Mouse (Mus musculus) C2C12 (cell line): ENCODE measurements around the gene Gm10073. TPM values are rescaled to one million over a fixed set of nuclear protein-coding genes. Genes with fewer than 3 reads are reported as not detected.
"Not testable (repeated sequence)": the region's sequence is repeated elsewhere in the genome, so short reads cannot be mapped to it uniquely, and the experiment has no call there.

Experiments used
- H3K27me3 ChIP-seq: one replicate; pipeline ENCODE4 v1.6.1; 2011; ENCODE audit not compliant: control insufficient read depth, insufficient read depth, insufficient read length
- H3K36me3 ChIP-seq: one replicate; pipeline ENCODE4 v1.6.1; 2011; ENCODE audit not compliant: control insufficient read depth, insufficient read depth
- H3K4me3 ChIP-seq: one replicate; pipeline ENCODE4 v1.5.1; 2011; ENCODE audit warnings: mild to moderate bottlenecking, control low read depth; ENCODE audit not compliant: poor library complexity, insufficient read depth, severe bottlenecking
- H3K79me2 ChIP-seq: one replicate; pipeline ENCODE4 v1.6.1; 2011; ENCODE audit not compliant: control insufficient read depth, insufficient read depth
- H3K79me3 ChIP-seq: one replicate; pipeline ENCODE4 v1.6.1; 2011; ENCODE audit warnings: low read depth, control low read depth
- H3ac ChIP-seq: one replicate; pipeline ENCODE3; 2011; ENCODE audit warnings: low read depth; ENCODE audit not compliant: control insufficient read depth, insufficient read length
- CEBPB ChIP-seq: IDR thresholded peaks from one replicate; pipeline ENCODE4 v1.6.1; 2011; ENCODE audit warnings: low read depth, mild to moderate bottlenecking, control low read depth, moderate library complexity
- CTCF ChIP-seq: IDR thresholded peaks from one replicate; pipeline ENCODE4 v1.5.1; 2011; ENCODE audit not compliant: control insufficient read depth, insufficient read depth, insufficient read length
- FOSL1 ChIP-seq: IDR thresholded peaks from one replicate; pipeline ENCODE4 v1.8.0; 2011; ENCODE audit warnings: mild to moderate bottlenecking, low read length; ENCODE audit not compliant: poor library complexity, insufficient read depth, severe bottlenecking
- MAX ChIP-seq: IDR thresholded peaks from one replicate; pipeline ENCODE4 v1.6.1; 2011; ENCODE audit warnings: mild to moderate bottlenecking, control low read depth
- MYOD1 ChIP-seq: IDR thresholded peaks from one replicate; pipeline ENCODE4 v1.6.1; 2011; ENCODE audit warnings: low read depth; ENCODE audit not compliant: control insufficient read depth, insufficient read length
- MYOG ChIP-seq: IDR thresholded peaks from one replicate; pipeline ENCODE4 v1.6.1; 2011; ENCODE audit not compliant: control insufficient read depth, insufficient read length; ENCODE audit errors: extremely low read depth
- USF1 ChIP-seq: IDR thresholded peaks from one replicate; pipeline ENCODE4 v1.6.1; 2011; ENCODE audit warnings: low read depth, mild to moderate bottlenecking, control low read depth, moderate library complexity
- polyA plus RNA-seq: library from polyadenylated mRNA; unstranded; fragments of >200 nt; fragmentation: generic; extraction: Trizol; gene quantifications from one replicate; pipeline ENCODE4 v1.2.1, GENCODE M21; 2012; ENCODE audit warnings: missing spikeins

The Gm10073 gene
- polyA plus RNA-seq, 1 experiment: 107 TPM

GRCm38 (mm10) chr8:106610958-106611640 is 37.8 kb upstream of the Gm10073 start:
- Histone ChIP-seq H3K79me2 (no peaks in the 10 kb centered on the region), H3K79me3 (no peaks in the 10 kb centered on the region), H3K4me3 (no peak overlapping the region)

GRCm38 (mm10) chr8:106609076-106609903 is 36.0 kb upstream of the Gm10073 start:
- Histone ChIP-seq H3ac (no peak overlapping the region), H3K36me3 (no peaks in the 10 kb centered on the region), H3K27me3 (no peaks in the 10 kb centered on the region), H3K79me3 (no peaks in the 10 kb centered on the region), H3K4me3 (no peak overlapping the region), H3K79me2 (no peaks in the 10 kb centered on the region)
- TF ChIP-seq CEBPB (no peak), MAX (no peak), CTCF (no peak), FOSL1 (no peak), USF1 (no peak)

More at GRCm38 (mm10) chr8:106610958-106611640, 37.8 kb upstream of the Gm10073 start:
- H3K36me3 ChIP-seq: no peaks in the 10 kb centered on the region
- H3K27me3 ChIP-seq: no peaks in the 10 kb centered on the region
- no peak overlapping the region for H3ac ChIP-seq
- TF ChIP-seq CEBPB: peak; percentile 12
- no peak for TF ChIP-seq USF1

- H3K27me3 ChIP-seq: no peaks in the 10 kb centered on the region
- no peaks in the 10 kb centered on the region for H3K79me2 ChIP-seq
- no peak overlapping the region for H3ac ChIP-seq
- H3K4me3 ChIP-seq: no peak overlapping the region
- H3K79me3 ChIP-seq: no peaks in the 10 kb centered on the region
- no peak for TF ChIP-seq MAX
- no peak for TF ChIP-seq MYOG
- TF ChIP-seq USF1: no peak
- no peak for TF ChIP-seq CEBPB
- no peak for TF ChIP-seq MYOD1
- no peak for TF ChIP-seq FOSL1
- no peaks in the 10 kb centered on the region for H3K36me3 ChIP-seq
Measured at GRCm38 (mm10) chr8:106608425-106608824, 35.2 kb upstream of the Gm10073 start.

- H3ac ChIP-seq, H3K79me3 ChIP-seq, H3K36me3 ChIP-seq, H3K27me3 ChIP-seq, H3K79me2 ChIP-seq, H3K4me3 ChIP-seq: not testable (repeated sequence)
Measured at GRCm38 (mm10) chr8:106607783-106608182, 34.5 kb upstream of the Gm10073 start.

GRCm38 (mm10) chr8:106606601-106607145 is 33.4 kb upstream of the Gm10073 start:
- no peak overlapping the region for H3ac ChIP-seq
- TF ChIP-seq MAX (no peak), CEBPB (no peak), USF1 (no peak), MYOD1 (no peak), FOSL1 (no peak), MYOG (no peak), CTCF (no peak)
- H3K36me3 ChIP-seq: no peaks in the 10 kb centered on the region
- no peaks in the 10 kb centered on the region for H3K27me3 ChIP-seq
- no peak overlapping the region for H3K4me3 ChIP-seq
- H3K79me3 ChIP-seq: no peaks in the 10 kb centered on the region
- no peaks in the 10 kb centered on the region for H3K79me2 ChIP-seq

GRCm38 (mm10) chr8:106606121-106606520 is 32.9 kb upstream of the Gm10073 start:
- no peak overlapping the region for H3ac ChIP-seq
- TF ChIP-seq MAX (no peak), MYOD1 (no peak), MYOG (no peak), FOSL1 (no peak), CEBPB (no peak), USF1 (no peak), CTCF (no peak)
- no peaks in the 10 kb centered on the region for H3K36me3 ChIP-seq
- H3K27me3 ChIP-seq: no peaks in the 10 kb centered on the region
- H3K4me3 ChIP-seq: no peak overlapping the region
- H3K79me2 ChIP-seq: no peaks in the 10 kb centered on the region
- H3K79me3 ChIP-seq: no peaks in the 10 kb centered on the region
